10 mouse cellular contexts compared by ENCODE assay signal in genomic region chr3:95139586-95140288, GRCm38 (mm10). TPM values are rescaled to one million over a fixed set of nuclear protein-coding genes. Genes with fewer than 3 reads are reported as not detected.
A peak's percentile ranks its signal among the peaks of the same experiment; 100 is the strongest.
DNase-seq lines count a peak whose midpoint lies in the region; ATAC-seq and TF ChIP-seq lines count a peak whose summit lies in the region.
"Had no signal": no experiment of that assay in that cellular context is flagged by ENCODE, and none has a peak within 500 bp of the region (broad histone marks: within the 10 kb centered on the region; RNA-seq: fewer than 3 reads in every experiment).

No protein-coding gene starts in this region.

- TF ChIP-seq RAD21 in CH12.LX (IDR thresholded peaks at IDR 0.05; ENCODE audit: low read depth, low read length): no peak

- H3K27ac ChIP-seq in kidney, embryonic 16.5 days (ENCODE audit: low read length): no peak overlapping the region
- H3K27ac ChIP-seq in CH12.LX (ENCODE audit: insufficient read depth, low read depth) (0 out of 2 replicates have a peak overlapping the region, but pooled peaks have one; percentile 14), ES-E14 (ENCODE audit: insufficient read depth, low read depth, low read length, poor library complexity, severe bottlenecking) (no peak overlapping the region)
- H3K27ac ChIP-seq: hindbrain, embryonic 14.5 days had no signal

- in situ Hi-C loops in CH12.LX (cut with MboI; ENCODE audit: low pct_ligation_motif_present, low pct_unique_long_range_greater_than_20kb, low sequenced_read_pairs): loop anchor here (10.0 kb wide), 1 partner anchor 75 kb away; the partner anchor contains the start of gene Gabpb2
- in situ Hi-C loops in ES-E14 (cut with MboI; ENCODE audit: low sequenced_read_pairs in 2 of 2, unreplicated experiment in 2 of 2): no loop called here

- no peak for TF ChIP-seq CTCF in CH12.LX (conservative IDR thresholded peaks at IDR 0.05 in 1 of 2, IDR thresholded peaks at IDR 0.05 in 1 of 2; ENCODE audit: low read depth in 2 of 2, low read length in 2 of 2)

- no peak overlapping the region for H3K4me2 ChIP-seq in kidney, embryonic 16.5 days (replicated peaks; ENCODE audit: low read depth, low read length)
- H3K4me2 ChIP-seq in CH12.LX (ENCODE audit: insufficient read depth, low read depth, poor library complexity, severe bottlenecking): no peak overlapping the region
- H3K4me2 ChIP-seq: hindbrain, embryonic 14.5 days had no signal

- no peak overlapping the region for H3K4me3 ChIP-seq in kidney, embryonic 16.5 days (ENCODE audit: low read length)
- H3K4me3 ChIP-seq in CH12.LX (replicated peaks in 1 of 3; ENCODE audit: low read depth in 2 of 3, low read length in 2 of 3, poor library complexity in 1 of 3) (peak overlapping the region in 1 of 3 experiments; percentile 12), ES-E14 (ENCODE audit: insufficient read depth in 1 of 2, low read depth in 1 of 2, low read length in 2 of 2, poor library complexity in 1 of 2, severe bottlenecking in 1 of 2) (peak overlapping the region; percentile 31 to 47; a peak in 3 of 4 replicates)

- H3K4me1 ChIP-seq in kidney, embryonic 16.5 days (ENCODE audit: insufficient read depth, low read length): peaks cover 4% of the 10 kb centered on the region; the same call in 1 of the 2 replicates
- H3K4me1 ChIP-seq in CH12.LX (ENCODE audit: control insufficient read depth in 1 of 2, insufficient read depth in 2 of 2) (peaks cover 15 to 42% of the 10 kb centered on the region in 2 experiments), ES-E14 (ENCODE audit: control insufficient read depth in 2 of 2, insufficient read depth in 2 of 2, low read length in 2 of 2, poor library complexity in 1 of 2) (peaks cover 3 to 17% of the 10 kb centered on the region in 2 experiments; a peak in 3 of 4 replicates)

- WGBS in kidney, embryonic 16.5 days: 68% methylated on average over 25 of the region's 25 CpGs

- no peaks in the 10 kb centered on the region for H3K27me3 ChIP-seq in kidney, embryonic 16.5 days (ENCODE audit: insufficient read depth, low read length)
- H3K27me3 ChIP-seq in CH12.LX (replicated peaks): no peaks in the 10 kb centered on the region

- H3K9me3 ChIP-seq in kidney, embryonic 16.5 days (ENCODE audit: low read length): no peaks in the 10 kb centered on the region
- H3K9me3 ChIP-seq in CH12.LX (replicated peaks; ENCODE audit: low read length): no peaks in the 10 kb centered on the region
- H3K9me3 ChIP-seq in ES-E14 (ENCODE audit: control insufficient read depth, insufficient read depth, low read depth, low read length): no peaks in the 10 kb centered on the region

- TF ChIP-seq POLR2A in CH12.LX (IDR thresholded peaks at IDR 0.05; ENCODE audit: low read depth, low read length): no peak

- TF ChIP-seq EP300 in CH12.LX (IDR thresholded peaks at IDR 0.05; ENCODE audit: low read length): no peak

- peak; percentile 91 for DNase-seq in kidney, adult 11 months
- DNase-seq in CH12.LX (ENCODE audit: extremely low read depth) (no peak), ES-E14 (ENCODE audit: low read depth, low spot score) (no peak)
- DNase-seq in kidney, postnatal 25 days: peak; percentile 82 to 92
- no peak for DNase-seq in right cerebral cortex, postnatal 25 days
- no peak for DNase-seq in cerebellum, postnatal 36 days
- DNase-seq: cerebellum, adult 9-11 months had no signal

- peaks cover 11% of the 10 kb centered on the region; the same call in 1 of the 2 replicates for H3K36me3 ChIP-seq in kidney, embryonic 16.5 days (ENCODE audit: insufficient read depth, low read length)
- H3K36me3 ChIP-seq in CH12.LX (replicated peaks in 1 of 2; ENCODE audit: control insufficient read depth in 1 of 2, insufficient read depth in 1 of 2, low read length in 1 of 2): peaks cover 19 to 22% of the 10 kb centered on the region in 2 experiments
- no peaks in the 10 kb centered on the region for H3K36me3 ChIP-seq in ES-E14 (ENCODE audit: control insufficient read depth, insufficient read depth, low read length, poor library complexity, severe bottlenecking)

- no peak overlapping the region for H3K9ac ChIP-seq in kidney, embryonic 16.5 days (replicated peaks; ENCODE audit: low read length)
- H3K9ac ChIP-seq in CH12.LX (ENCODE audit: insufficient read depth, low read depth) (no peak overlapping the region), ES-E14 (ENCODE audit: insufficient read depth, low read depth, low read length, poor library complexity, severe bottlenecking) (peak overlapping the region; percentile 51)
- H3K9ac ChIP-seq: hindbrain, embryonic 14.5 days had no signal

- H3K79me2 ChIP-seq in CH12.LX (replicated peaks; ENCODE audit: control insufficient read depth, extremely low read depth, insufficient read depth, poor library complexity, severe bottlenecking): peaks cover 16% of the 10 kb centered on the region

- ATAC-seq in kidney, embryonic 16.5 days (ENCODE audit: low FRiP score, low TSS enrichment): no peak
- ATAC-seq: forebrain, embryonic 14.5 days had no signal

- dilution Hi-C loops in CH12.LX (cut with MboI; ENCODE audit: extremely low pct_ligation_motif_present, extremely low pct_unique_long_range_greater_than_20kb, low sequenced_read_pairs): no loop called here

TF ChIP-seq in CH12.LX, 34 proteins besides CTCF, POLR2A, EP300 and RAD21:
- peak; percentile 29; the same call in 1 of the 2 replicates for TF ChIP-seq IRF4 (IDR thresholded peaks at IDR 0.05; ENCODE audit: low read depth, low read length)
- no peak for TF ChIP-seq MAFK (IDR thresholded peaks at IDR 0.05; ENCODE audit: insufficient replicate concordance, low read length)

TF ChIP-seq in ES-E14, 5 proteins besides CTCF, POLR2A, EP300 and RAD21:
- TF ChIP-seq ZNF384 (IDR thresholded peaks at IDR 0.05; ENCODE audit: low read depth, low read length): no peak
- no peak for TF ChIP-seq CHD2 (IDR thresholded peaks at IDR 0.05; ENCODE audit: low read depth, low read length)
- no peak for TF ChIP-seq ZC3H11A (IDR thresholded peaks at IDR 0.05; ENCODE audit: borderline replicate concordance, low read depth, low read length)
- TF ChIP-seq HCFC1 (IDR thresholded peaks at IDR 0.05; ENCODE audit: borderline replicate concordance, insufficient read depth, low read length): no peak
- no peak for TF ChIP-seq MAFK (IDR thresholded peaks at IDR 0.05; ENCODE audit: insufficient read depth, low read depth, low read length)

RNA-seq across cellular contexts. Expression of gene Tnfaip8l2, which starts 2.4 kb away (rescaled TPM):
- 2.9 and 4.2 TPM in 2 replicates for polyA plus RNA-seq in kidney, embryonic 16.5 days (2015; fragmentation: Nextera tagmentation; extraction: Ambion mirVana)
- 19.1 and 28.2 TPM in 2 replicates for total RNA-seq in CH12.LX (2012; rRNA removed)
- total RNA-seq in CH12.LX (2014; rRNA removed): 24.8 and 26.2 TPM in 2 replicates
- 18.2 and 22.5 TPM in 2 replicates for polyA plus RNA-seq in CH12.LX (2012; ENCODE audit: insufficient read length, low read depth)
- total RNA-seq in ES-E14 (2012; rRNA removed): 1.0 and 1.3 TPM in 2 replicates

RNA-seq across cellular contexts. Expression of gene Lysmd1, which starts 5.8 kb away (rescaled TPM):
- 15.3 and 17.3 TPM in 2 replicates for polyA plus RNA-seq in kidney, embryonic 16.5 days (2015; fragmentation: Nextera tagmentation; extraction: Ambion mirVana)
- total RNA-seq in CH12.LX (2012; rRNA removed): 12.0 and 13.6 TPM in 2 replicates
- total RNA-seq in CH12.LX (2014; rRNA removed): 9.6 and 11.6 TPM in 2 replicates
- polyA plus RNA-seq in CH12.LX (2012; ENCODE audit: insufficient read length, low read depth): 7.8 and 8.1 TPM in 2 replicates
- 4.4 and 5.1 TPM in 2 replicates for total RNA-seq in ES-E14 (2012; rRNA removed)

RNA-seq across cellular contexts. Expression of gene Scnm1, which starts 5.9 kb away (rescaled TPM):
- 71.6 and 79.0 TPM in 2 replicates for polyA plus RNA-seq in kidney, embryonic 16.5 days (2015; fragmentation: Nextera tagmentation; extraction: Ambion mirVana)
- 50.5 and 51.0 TPM in 2 replicates for total RNA-seq in CH12.LX (2012; rRNA removed)
- 53.1 and 64.5 TPM in 2 replicates for total RNA-seq in CH12.LX (2014; rRNA removed)
- polyA plus RNA-seq in CH12.LX (2012; ENCODE audit: insufficient read length, low read depth): 59.2 and 83.9 TPM in 2 replicates
- total RNA-seq in ES-E14 (2012; rRNA removed): 38.1 and 39.2 TPM in 2 replicates

RNA-seq across cellular contexts. Expression of gene Tmod4, which starts 15.5 kb away (rescaled TPM):
- 0.84 and 1.6 TPM in 2 replicates for polyA plus RNA-seq in kidney, embryonic 16.5 days (2015; fragmentation: Nextera tagmentation; extraction: Ambion mirVana)
- total RNA-seq in CH12.LX (2012; rRNA removed): 0.21 and 0.47 TPM in 2 replicates
- total RNA-seq in CH12.LX (2014; rRNA removed): not detected in 2 replicates
- polyA plus RNA-seq in CH12.LX (2012; ENCODE audit: insufficient read length, low read depth): 0.81 TPM in 1 of 2 replicates, not detected in the other
- total RNA-seq in ES-E14 (2012; rRNA removed): 0.36 TPM in 1 of 2 replicates, not detected in the other

RNA-seq across cellular contexts. Expression of gene Sema6c, which starts 20.5 kb away (rescaled TPM):
- 3.0 and 3.1 TPM in 2 replicates for polyA plus RNA-seq in kidney, embryonic 16.5 days (2015; fragmentation: Nextera tagmentation; extraction: Ambion mirVana)
- total RNA-seq in CH12.LX (2012; rRNA removed): 0.30 and 0.42 TPM in 2 replicates
- not detected in 2 replicates for total RNA-seq in CH12.LX (2014; rRNA removed)
- polyA plus RNA-seq in CH12.LX (2012; ENCODE audit: insufficient read length, low read depth): 0.27 and 0.53 TPM in 2 replicates
- 15.3 and 34.7 TPM in 2 replicates for total RNA-seq in ES-E14 (2012; rRNA removed)

Comparison
In these comparisons a context has a peak if more than half of its experiments do, and no peak if none do; other contexts are left out.
1. DNase-seq: peak in kidney, adult 11 months (single experiment) and kidney, postnatal 25 days (2 of 2); none in CH12.LX (single experiment), ES-E14 (single experiment), right cerebral cortex, postnatal 25 days (single experiment) and cerebellum, postnatal 36 days (0 of 2).